Mouse (Mus musculus): ENCODE measurements at regions not wholly inside any gene's neighbourhood (a gene's known extent, or its start where the extent isn't known, plus 50 kb on each side); places are given as distances from the start of the nearest gene placed in this dataset.
"Not testable (repeated sequence)": the region's sequence is repeated elsewhere in the genome, so short reads cannot be mapped to it uniquely, and the experiment has no call there.

DNA sequence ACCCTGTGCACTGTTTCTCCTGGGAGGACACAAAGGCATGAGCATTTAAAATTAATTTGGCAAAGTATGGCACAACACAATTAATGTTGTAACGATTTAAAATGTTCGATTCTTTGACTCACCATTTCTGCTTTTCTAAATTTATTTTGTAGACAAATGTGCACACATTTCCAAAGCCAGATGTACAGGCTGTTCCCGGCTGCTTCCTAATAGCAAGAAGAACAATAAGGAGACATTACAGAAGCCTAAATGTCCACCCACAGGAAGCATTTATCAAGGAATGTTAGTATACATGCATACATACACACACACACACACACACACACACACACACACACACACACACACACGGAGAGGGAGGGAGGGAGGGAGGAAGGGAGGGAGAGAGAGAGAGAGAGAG is 179.1 kb upstream of the Gm10131 start:
- H3K9ac ChIP-seq (ENCODE audit: low read depth, low read length), result no peak overlapping the region
- no peaks in the 10 kb centered on the region for H3K27me3 ChIP-seq (ENCODE audit: control insufficient read depth, insufficient read depth, low read length)
- 72% methylated on average over 4 of the region's 4 CpGs for WGBS
- no peaks in the 10 kb centered on the region for H3K36me3 ChIP-seq (ENCODE audit: control insufficient read depth, insufficient read depth, low read length)
- no peak for TF ChIP-seq POLR2A (IDR thresholded peaks at IDR 0.05; ENCODE audit: extremely low read depth, insufficient read depth, low read length)
- no peak for TF ChIP-seq CTCF (IDR thresholded peaks at IDR 0.05; ENCODE audit: low read depth, low read length)
- no peak overlapping the region for H3K4me3 ChIP-seq (ENCODE audit: insufficient read depth, low read depth, low read length)
- no peaks in the 10 kb centered on the region for H3K4me1 ChIP-seq (ENCODE audit: control insufficient read depth, insufficient read depth, low read length)
- no peak overlapping the region for H3K27ac ChIP-seq (replicated peaks; ENCODE audit: insufficient read depth, low read depth, low read length)
- no peaks in the 10 kb centered on the region for H3K79me2 ChIP-seq (ENCODE audit: control insufficient read depth, insufficient read depth, low read length)
- no peak for DNase-seq (ENCODE audit: extremely low read depth, low read depth, low spot score)

DNA sequence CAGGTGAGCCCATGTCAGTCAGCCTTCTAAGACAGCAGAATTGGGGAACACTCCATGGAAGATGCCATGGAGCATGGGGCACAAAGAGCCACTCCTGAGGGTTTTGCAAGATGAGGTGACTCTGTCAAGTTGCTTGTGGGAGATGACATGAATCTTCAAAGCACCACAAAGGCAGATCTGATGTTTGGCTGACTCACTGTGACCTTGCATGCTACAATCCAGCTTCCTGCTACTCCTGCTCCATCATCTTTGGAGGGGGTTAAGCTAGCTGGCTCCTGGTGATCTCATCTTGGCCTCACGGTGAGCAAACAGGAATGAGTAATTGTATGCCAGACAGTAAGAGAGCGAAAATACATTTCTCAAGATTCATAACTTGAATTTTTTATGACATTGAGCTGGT is 176.3 kb upstream of the Gm10131 start:
- no peak overlapping the region for H3K4me3 ChIP-seq (ENCODE audit: insufficient read depth, low read depth, low read length)
- no peaks in the 10 kb centered on the region for H3K79me2 ChIP-seq (ENCODE audit: control insufficient read depth, insufficient read depth, low read length)
- no peak for DNase-seq (ENCODE audit: extremely low read depth, low read depth, low spot score)
- H3K27me3 ChIP-seq (ENCODE audit: control insufficient read depth, insufficient read depth, low read length), result no peaks in the 10 kb centered on the region
- no peaks in the 10 kb centered on the region for H3K4me1 ChIP-seq (ENCODE audit: control insufficient read depth, insufficient read depth, low read length)
- TF ChIP-seq CTCF (IDR thresholded peaks at IDR 0.05; ENCODE audit: low read depth, low read length) (no peak), POLR2A (IDR thresholded peaks at IDR 0.05; ENCODE audit: extremely low read depth, insufficient read depth, low read length) (no peak)
- WGBS, result 81% methylated on average over 2 of the region's 2 CpGs
- no peak overlapping the region for H3K27ac ChIP-seq (replicated peaks; ENCODE audit: insufficient read depth, low read depth, low read length)
- H3K36me3 ChIP-seq (ENCODE audit: control insufficient read depth, insufficient read depth, low read length), result no peaks in the 10 kb centered on the region
- H3K9ac ChIP-seq (ENCODE audit: low read depth, low read length), result no peak overlapping the region

DNA sequence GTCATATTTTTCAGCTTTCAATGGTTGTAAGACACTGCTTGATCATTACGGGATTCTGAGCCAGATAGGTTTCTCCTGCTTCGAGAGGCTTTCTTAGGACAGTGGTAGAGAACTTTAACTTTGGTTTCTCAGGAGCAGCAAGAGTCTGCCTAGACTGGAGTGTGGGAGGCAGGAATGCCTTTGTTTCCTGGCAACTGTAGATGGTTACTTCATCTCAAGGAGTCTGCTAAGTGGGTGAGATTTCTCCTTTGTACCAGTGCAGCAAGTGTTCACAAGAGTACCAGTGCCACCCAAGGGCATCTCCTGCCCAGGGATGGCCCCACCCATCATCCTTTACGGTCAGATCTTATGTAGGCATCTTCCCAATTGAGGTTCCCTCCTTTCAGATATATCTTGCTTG is 173.0 kb upstream of the Gm10131 start:
- TF ChIP-seq CTCF (IDR thresholded peaks at IDR 0.05; ENCODE audit: low read depth, low read length), result no peak
- no peak for TF ChIP-seq POLR2A (IDR thresholded peaks at IDR 0.05; ENCODE audit: extremely low read depth, insufficient read depth, low read length)
- Histone ChIP-seq H3K4me1 (ENCODE audit: control insufficient read depth, insufficient read depth, low read length) (no peaks in the 10 kb centered on the region), H3K27ac (replicated peaks; ENCODE audit: insufficient read depth, low read depth, low read length) (no peak overlapping the region), H3K36me3 (ENCODE audit: control insufficient read depth, insufficient read depth, low read length) (no peaks in the 10 kb centered on the region), H3K4me3 (ENCODE audit: insufficient read depth, low read depth, low read length) (no peak overlapping the region), H3K9ac (ENCODE audit: low read depth, low read length) (no peak overlapping the region), H3K79me2 (ENCODE audit: control insufficient read depth, insufficient read depth, low read length) (no peaks in the 10 kb centered on the region), H3K27me3 (ENCODE audit: control insufficient read depth, insufficient read depth, low read length) (no peaks in the 10 kb centered on the region)
- no peak for DNase-seq (ENCODE audit: extremely low read depth, low read depth, low spot score)
- WGBS, result 92% methylated on average over 3 of the region's 3 CpGs

DNA sequence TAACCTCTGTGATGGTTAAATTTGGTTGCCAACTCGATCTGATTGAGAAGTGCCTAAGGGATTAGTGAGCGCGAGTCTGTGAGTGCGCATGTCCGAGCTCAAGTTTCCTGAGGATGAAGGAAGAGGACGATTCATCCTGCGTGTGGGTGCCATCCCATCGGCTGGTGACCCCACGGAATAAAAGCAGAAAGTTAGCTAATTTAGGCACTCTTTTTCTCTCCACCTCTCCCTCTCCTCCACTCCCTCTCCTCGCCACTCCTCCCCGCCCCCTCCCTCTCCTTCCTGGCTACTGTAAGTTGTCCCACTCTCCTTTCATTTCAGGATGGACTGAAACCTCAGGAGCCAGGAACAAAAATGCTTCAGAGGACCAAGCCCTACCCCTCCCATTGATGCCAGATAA is 168.9 kb upstream of the Gm10131 start:
- H3K4me3 ChIP-seq (ENCODE audit: insufficient read depth, low read depth, low read length), result no peak overlapping the region
- no peak overlapping the region for H3K9ac ChIP-seq (ENCODE audit: low read depth, low read length)
- TF ChIP-seq POLR2A (IDR thresholded peaks at IDR 0.05; ENCODE audit: extremely low read depth, insufficient read depth, low read length) (no peak), CTCF (IDR thresholded peaks at IDR 0.05; ENCODE audit: low read depth, low read length) (no peak)
- H3K36me3 ChIP-seq (ENCODE audit: control insufficient read depth, insufficient read depth, low read length), result no peaks in the 10 kb centered on the region
- no peaks in the 10 kb centered on the region for H3K79me2 ChIP-seq (ENCODE audit: control insufficient read depth, insufficient read depth, low read length)
- no peak overlapping the region for H3K27ac ChIP-seq (replicated peaks; ENCODE audit: insufficient read depth, low read depth, low read length)
- H3K27me3 ChIP-seq (ENCODE audit: control insufficient read depth, insufficient read depth, low read length), result no peaks in the 10 kb centered on the region
- no CpG with 5 or more reads among the region's 11 CpGs for WGBS
- H3K4me1 ChIP-seq (ENCODE audit: control insufficient read depth, insufficient read depth, low read length), result no peaks in the 10 kb centered on the region
- DNase-seq (ENCODE audit: extremely low read depth, low read depth, low spot score), result no peak

DNA sequence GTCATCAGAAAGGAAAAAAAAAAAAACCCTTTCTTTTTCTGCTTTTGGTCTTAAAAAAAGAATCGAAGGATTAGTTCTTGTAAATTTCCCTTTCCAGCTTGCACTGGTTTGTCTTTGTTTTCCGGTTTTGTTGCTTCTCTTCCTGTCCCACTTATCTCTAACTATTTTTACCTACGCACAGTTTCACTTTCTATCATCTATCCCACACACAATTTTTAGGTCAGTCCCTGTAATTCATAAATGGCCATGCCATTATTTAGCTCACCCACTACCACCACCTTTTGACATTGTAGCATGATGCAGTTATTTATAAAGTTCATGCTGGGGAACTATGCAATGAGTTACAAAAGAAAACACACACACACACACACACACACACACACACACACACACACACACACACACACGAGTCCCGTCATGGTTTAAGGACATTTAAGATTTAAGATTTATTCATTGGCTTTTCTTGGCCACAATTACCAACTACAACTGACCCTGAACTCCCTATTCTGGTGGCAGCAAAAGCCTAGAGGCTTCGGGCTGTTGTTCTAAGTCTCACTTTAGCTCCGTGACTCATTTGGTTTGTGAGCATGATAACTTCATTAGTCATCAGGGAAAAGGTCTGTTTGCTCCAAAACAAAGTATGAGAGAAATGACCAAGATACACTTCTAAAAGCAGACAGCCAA is 164.6 kb upstream of the Gm10131 start:
- Histone ChIP-seq H3K27ac (replicated peaks; ENCODE audit: insufficient read depth, low read depth, low read length) (no peak overlapping the region; the same call in 1 of the 2 replicates), H3K9ac (ENCODE audit: low read depth, low read length) (no peak overlapping the region), H3K36me3 (ENCODE audit: control insufficient read depth, insufficient read depth, low read length) (no peaks in the 10 kb centered on the region), H3K79me2 (ENCODE audit: control insufficient read depth, insufficient read depth, low read length) (no peaks in the 10 kb centered on the region), H3K4me3 (ENCODE audit: insufficient read depth, low read depth, low read length) (no peak overlapping the region), H3K4me1 (ENCODE audit: control insufficient read depth, insufficient read depth, low read length) (no peaks in the 10 kb centered on the region), H3K27me3 (ENCODE audit: control insufficient read depth, insufficient read depth, low read length) (no peaks in the 10 kb centered on the region)
- WGBS, result 70% methylated on average over 7 of the region's 7 CpGs
- DNase-seq (ENCODE audit: extremely low read depth, low read depth, low spot score), result no peak
- TF ChIP-seq POLR2A (IDR thresholded peaks at IDR 0.05; ENCODE audit: extremely low read depth, insufficient read depth, low read length), result no peak
- TF ChIP-seq CTCF (IDR thresholded peaks at IDR 0.05; ENCODE audit: low read depth, low read length), result no peak

DNA sequence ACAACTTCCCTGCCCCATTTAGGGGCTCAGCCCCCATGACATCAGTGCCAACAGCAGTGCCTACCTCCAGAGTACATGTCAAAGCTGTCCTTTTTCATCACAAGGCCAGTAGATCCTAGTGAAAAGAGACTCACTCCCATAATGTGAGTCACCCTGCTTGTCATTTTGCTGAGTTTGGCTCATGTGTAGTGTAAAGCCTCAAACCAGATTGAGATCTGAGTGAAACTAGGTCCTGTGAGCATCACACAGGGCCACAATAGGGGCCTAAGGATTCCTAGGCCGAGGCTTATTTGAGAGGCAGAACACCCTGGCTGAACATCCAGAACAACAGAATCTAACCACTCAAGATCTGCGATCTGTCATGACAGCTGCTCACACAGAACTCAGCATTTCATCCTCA is 163.3 kb upstream of the Gm10131 start:
- 97% methylated on average over 2 of the region's 2 CpGs for WGBS

More for the DNA sequence above, 163.3 kb upstream of the Gm10131 start:
- not testable (repeated sequence) for H3K36me3 ChIP-seq (ENCODE audit: control insufficient read depth, insufficient read depth, low read length); H3K4me3 ChIP-seq (ENCODE audit: insufficient read depth, low read depth, low read length); H3K27me3 ChIP-seq (ENCODE audit: control insufficient read depth, insufficient read depth, low read length); H3K27ac ChIP-seq (replicated peaks; ENCODE audit: insufficient read depth, low read depth, low read length); DNase-seq (ENCODE audit: extremely low read depth, low read depth, low spot score); H3K79me2 ChIP-seq (ENCODE audit: control insufficient read depth, insufficient read depth, low read length); H3K4me1 ChIP-seq (ENCODE audit: control insufficient read depth, insufficient read depth, low read length); H3K9ac ChIP-seq (ENCODE audit: low read depth, low read length)
